Mouse (Mus musculus) megakaryocyte, adult 5-6 weeks (primary cell): Measurements from ENCODE around the gene Ttc16. TPM values are rescaled to one million over a fixed set of nuclear protein-coding genes. Genes with fewer than 3 reads are reported as not detected.

Experiments
- ATAC-seq: 2 replicates; pipeline ENCODE4 v1.8.0; 2016; ENCODE audit warnings: mild to moderate bottlenecking, inconsistent platforms; ENCODE audit not compliant: poor library complexity, severe bottlenecking
- total RNA-seq, 2 experiments: library from RNA; stranded (forward) in 1 of 2; stranded (reverse) in 1 of 2; fragments of 153-499, 151-499 nt in 1 of 2; fragments of 221-1000, 200-1000 nt in 1 of 2; gene quantifications; 2 replicates each; pipeline versions ENCODE4 v1.2.3 to v1.2.4; 2015 to 2017

Gene Ttc16
- total RNA-seq, 2 experiments from 2014 or later: not detected

GRCm38 (mm10) chr2:32781710-32782109 is 6.3 kb upstream of the Ttc16 start:
- no peak for ATAC-seq

GRCm38 (mm10) chr2:32779714-32780113 is 4.3 kb upstream of the Ttc16 start:
- ATAC-seq: no peak

GRCm38 (mm10) chr2:32779131-32779530 is 3.7 kb upstream of the Ttc16 start:
- 0 out of 2 replicates have a peak, but pooled peaks have one; percentile 20 for ATAC-seq

- ATAC-seq: no peak
These were observed 2.6 kb upstream of the Ttc16 start for GRCm38 (mm10) chr2:32778081-32778480.

GRCm38 (mm10) chr2:32776192-32776591 is 759 bp upstream of the Ttc16 start:
- no peak for ATAC-seq

GRCm38 (mm10) chr2:32772626-32773279 is 2.7 kb downstream of the Ttc16 start:
- ATAC-seq: no peak

GRCm38 (mm10) chr2:32771886-32772285 is 3.5 kb downstream of the Ttc16 start:
- no peak for ATAC-seq

GRCm38 (mm10) chr2:32769327-32770085 is 5.9 kb downstream of the Ttc16 start:
- no peak for ATAC-seq

GRCm38 (mm10) chr2:32768661-32769285 is 6.7 kb downstream of the Ttc16 start:
- ATAC-seq: no peak

GRCm38 (mm10) chr2:32767241-32767640 is 8.2 kb downstream of the Ttc16 start:
- ATAC-seq: no peak

- no peak for ATAC-seq
These were observed 12.1 kb downstream of the Ttc16 start for GRCm38 (mm10) chr2:32763353-32763752.

- ATAC-seq: no peak
These were observed 13.6 kb downstream of the Ttc16 start for GRCm38 (mm10) chr2:32761859-32762258.

- ATAC-seq: no peak
These were observed 14.1 kb downstream of the Ttc16 start for GRCm38 (mm10) chr2:32761361-32761760.

- no peak for ATAC-seq
These were observed 16.4 kb downstream of the Ttc16 start for GRCm38 (mm10) chr2:32759001-32759400.

- ATAC-seq: no peak
These were observed 16.9 kb downstream of the Ttc16 start for GRCm38 (mm10) chr2:32758503-32758902.

- ATAC-seq: peak; percentile 99
These were observed 18.2 kb downstream of the Ttc16 start, which contains the start of gene Tor2a for GRCm38 (mm10) chr2:32757056-32757845. Gene Tor2a (plus strand): TSS chr2:32757234.

- 0 out of 2 replicates have a peak, but pooled peaks have one; percentile 1 for ATAC-seq
These were observed 18.8 kb downstream of the Ttc16 start for GRCm38 (mm10) chr2:32756674-32757055.

GRCm38 (mm10) chr2:32752181-32752580 is 23.3 kb downstream of the Ttc16 start:
- ATAC-seq: no peak

- ATAC-seq: no peak
These were observed 23.8 kb downstream of the Ttc16 start for GRCm38 (mm10) chr2:32751665-32752033.

- no peak for ATAC-seq
These were observed 24.4 kb downstream of the Ttc16 start for GRCm38 (mm10) chr2:32750887-32751664.
